Mouse (Mus musculus) bone marrow, adult 2 months (tissue): ENCODE results near the gene Pign.

Source experiments
- CTCF ChIP-seq: fragments of 200-500 bp; IDR thresholded peaks from 2 replicates; pipeline ENCODE4 v1.5.1; 2011; ENCODE audit warnings: low read length, control low read depth; ENCODE audit not compliant: control insufficient read depth, insufficient read depth
- POLR2A ChIP-seq: fragments of 200-500 bp; IDR thresholded peaks from 2 replicates; pipeline ENCODE4 v1.6.1; 2011; ENCODE audit warnings: low read depth, mild to moderate bottlenecking, control low read depth, low read length, borderline replicate concordance; ENCODE audit not compliant: control insufficient read depth

DNA sequence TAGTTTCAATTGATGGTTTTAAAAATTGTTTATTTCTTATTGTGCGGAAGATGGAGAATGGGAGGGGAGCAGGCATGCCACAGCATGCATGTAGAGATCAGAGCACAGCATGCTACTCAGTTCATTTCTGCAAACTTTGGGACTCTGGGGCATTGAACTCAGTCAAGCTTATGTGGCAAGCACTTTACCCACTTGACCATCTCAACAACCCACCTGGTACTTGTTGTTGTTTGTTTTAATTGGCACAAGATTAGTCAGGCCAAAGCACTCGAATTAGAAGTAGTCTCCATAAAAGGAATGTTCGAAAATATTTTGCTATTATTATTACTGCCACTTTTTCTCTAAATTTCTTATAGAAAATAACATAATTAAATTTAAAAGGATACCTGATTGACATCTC, 19.4 kb downstream of the Pign start:
- TF ChIP-seq CTCF (no peak), POLR2A (no peak)
